Mouse (Mus musculus) lung, embryonic 16.5 days (tissue): ENCODE data around the gene Nol7. TPM values are rescaled to one million over a fixed set of nuclear protein-coding genes. Genes with fewer than 3 reads are reported as not detected.

Experiments used
- ATAC-seq: fragments of 200-750 bp; cut with Nextera tagmentation; 2 replicates; pipeline ENCODE4 v1.8.0; 2017; ENCODE audit warnings: low read depth, mild to moderate bottlenecking, moderate library complexity
- H3K27ac ChIP-seq: fragments of 300-500 bp; sonication (generic); 2 replicates; pipeline ENCODE4 v1.5.1; 2014; ENCODE audit warnings: mild to moderate bottlenecking, control low read depth, low read length
- H3K27me3 ChIP-seq: fragments of 300-500 bp; sonication (generic); 2 replicates; pipeline ENCODE4 v1.6.1; 2014; ENCODE audit warnings: low read depth, low read length, mixed read lengths; ENCODE audit not compliant: control insufficient read depth, insufficient read depth
- H3K36me3 ChIP-seq: fragments of 300-500 bp; sonication (generic); 2 replicates; pipeline ENCODE4 v1.6.1; 2014; ENCODE audit warnings: low read length; ENCODE audit not compliant: control insufficient read depth, insufficient read depth
- H3K4me1 ChIP-seq: fragments of 300-500 bp; sonication (generic); replicated peaks from 2 replicates; pipeline ENCODE4 v1.6.1; 2014; ENCODE audit warnings: low read length, mixed read lengths; ENCODE audit not compliant: control insufficient read depth, insufficient read depth
- H3K4me2 ChIP-seq: fragments of 300-500 bp; sonication (generic); 2 replicates; pipeline ENCODE4 v1.6.1; 2014; ENCODE audit warnings: low read depth, low read length, control low read depth
- H3K4me3 ChIP-seq: fragments of 300-500 bp; sonication (generic); 2 replicates; pipeline ENCODE4 v1.5.1; 2014; ENCODE audit warnings: mild to moderate bottlenecking, low read length, control low read depth
- H3K9ac ChIP-seq: fragments of 300-500 bp; sonication (generic); 2 replicates; pipeline ENCODE4 v1.6.1; 2014; ENCODE audit warnings: low read length, control low read depth
- H3K9me3 ChIP-seq: fragments of 300-500 bp; sonication (generic); 2 replicates; pipeline ENCODE4 v1.6.1; 2016; ENCODE audit warnings: low read length; ENCODE audit not compliant: control insufficient read depth
- WGBS: fragments of 180-500 bp; shearing (Covaris S2); extraction: QIAGEN DNeasy Blood & Tissue Kit; methylation state at CpG from one replicate; pipeline ENCODE4 v1.1.7; 2014; 5-methylcytosine and 5-hydroxymethylcytosine counted together
- polyA plus RNA-seq: library from polyadenylated mRNA; unstranded; fragments of >200 nt; fragmentation: Nextera tagmentation; extraction: Ambion mirVana; gene quantifications from 2 replicates; pipeline ENCODE4 v1.2.1, GENCODE M21; 2015

The Nol7 gene
- polyA plus RNA-seq, 1 experiment from 2014 or later, result 130 TPM

- H3K4me3 ChIP-seq, result no peak overlapping the region
- ATAC-seq, result no peak
- 74% methylated on average over 4 of the region's 4 CpGs for WGBS
Measured at GRCm38 (mm10) chr13:43445754-43446153, 47.6 kb downstream of the Nol7 start.

GRCm38 (mm10) chr13:43447721-43448120 lies 49.5 kb downstream of the Nol7 start:
- no peak for ATAC-seq
- 44% methylated on average over 3 of the region's 3 CpGs for WGBS
- H3K9me3 ChIP-seq, result no peaks in the 10 kb centered on the region
- no peak overlapping the region for H3K4me2 ChIP-seq
- H3K27ac ChIP-seq, result no peak overlapping the region
- no peaks in the 10 kb centered on the region for H3K27me3 ChIP-seq
- H3K36me3 ChIP-seq, result no peaks in the 10 kb centered on the region
- peaks cover 10% of the 10 kb centered on the region for H3K4me1 ChIP-seq
- H3K9ac ChIP-seq, result no peak overlapping the region
- no peak overlapping the region for H3K4me3 ChIP-seq

More at GRCm38 (mm10) chr13:43445754-43446153, 47.6 kb downstream of the Nol7 start:
- Histone ChIP-seq H3K4me1 (peaks cover 14% of the 10 kb centered on the region), H3K27me3 (no peaks in the 10 kb centered on the region), H3K4me2 (no peak overlapping the region), H3K27ac (no peak overlapping the region), H3K9me3 (no peaks in the 10 kb centered on the region), H3K9ac (no peak overlapping the region), H3K36me3 (no peaks in the 10 kb centered on the region)

GRCm38 (mm10) chr13:43450686-43451085 lies 52.5 kb downstream of the Nol7 start:
- H3K27me3 ChIP-seq, result no peaks in the 10 kb centered on the region
- H3K4me1 ChIP-seq, result peaks cover 10% of the 10 kb centered on the region; the same call in 1 of the 2 replicates
- WGBS, result 73% methylated on average over 3 of the region's 3 CpGs
- H3K4me2 ChIP-seq, result no peak overlapping the region
- H3K9me3 ChIP-seq, result no peaks in the 10 kb centered on the region
- no peak overlapping the region for H3K4me3 ChIP-seq
- H3K36me3 ChIP-seq, result no peaks in the 10 kb centered on the region
- no peak overlapping the region for H3K27ac ChIP-seq
- ATAC-seq, result no peak
- H3K9ac ChIP-seq, result no peak overlapping the region

GRCm38 (mm10) chr13:43452177-43452576 lies 54.0 kb downstream of the Nol7 start:
- Histone ChIP-seq H3K9ac (no peak overlapping the region), H3K27ac (no peak overlapping the region), H3K27me3 (no peaks in the 10 kb centered on the region), H3K9me3 (no peaks in the 10 kb centered on the region), H3K4me3 (no peak overlapping the region), H3K4me1 (peaks cover 6% of the 10 kb centered on the region; the same call in 1 of the 2 replicates), H3K4me2 (no peak overlapping the region), H3K36me3 (no peaks in the 10 kb centered on the region)
- WGBS, result 78% methylated on average over 2 of the region's 2 CpGs
- ATAC-seq, result no peak

DNA sequence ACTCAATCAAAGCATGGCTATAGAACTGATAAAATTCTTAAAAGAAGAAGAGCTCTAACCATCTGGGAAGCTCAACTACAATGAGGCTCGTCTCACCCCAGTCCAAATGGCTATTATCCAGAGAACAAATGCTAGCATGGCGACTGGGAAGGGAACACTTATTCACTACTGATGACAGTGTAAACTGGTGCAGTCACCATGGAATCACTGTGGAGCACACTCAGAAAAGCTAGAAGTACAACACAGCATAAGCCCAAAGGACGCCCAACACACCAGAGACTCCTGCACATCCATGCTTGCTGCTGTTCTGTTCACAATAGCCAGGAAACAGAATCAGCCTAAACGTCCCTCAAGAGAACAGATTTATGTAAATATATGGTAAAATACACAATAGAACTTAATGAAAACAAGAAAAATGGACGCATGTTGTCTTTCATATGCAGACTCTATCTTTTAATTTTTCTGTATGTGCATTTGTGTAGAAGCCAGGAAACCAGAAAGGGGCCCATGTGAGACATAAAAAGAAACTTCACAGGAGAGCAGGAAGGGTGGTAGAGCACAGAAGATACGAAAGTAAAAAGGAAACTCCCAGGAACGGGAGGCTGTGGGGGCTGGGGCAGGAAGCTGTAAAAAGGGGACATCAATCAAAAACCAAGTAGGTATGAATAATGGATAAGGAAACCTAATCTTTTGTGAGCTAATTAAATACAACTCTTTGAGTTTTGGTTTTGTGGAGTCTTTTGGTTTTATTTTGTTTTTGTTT lies 54.8 kb downstream of the Nol7 start:
- Histone ChIP-seq H3K9ac (no peak overlapping the region), H3K4me2 (peak overlapping the region; percentile 16; the same call in 1 of the 2 replicates), H3K27me3 (no peaks in the 10 kb centered on the region), H3K9me3 (no peaks in the 10 kb centered on the region), H3K4me1 (peaks cover 2% of the 10 kb centered on the region; the same call in 1 of the 2 replicates), H3K4me3 (no peak overlapping the region), H3K36me3 (no peaks in the 10 kb centered on the region), H3K27ac (peak overlapping the region; percentile 43)
- no peak for ATAC-seq
- WGBS, result 41% methylated on average over 7 of the region's 7 CpGs

DNA sequence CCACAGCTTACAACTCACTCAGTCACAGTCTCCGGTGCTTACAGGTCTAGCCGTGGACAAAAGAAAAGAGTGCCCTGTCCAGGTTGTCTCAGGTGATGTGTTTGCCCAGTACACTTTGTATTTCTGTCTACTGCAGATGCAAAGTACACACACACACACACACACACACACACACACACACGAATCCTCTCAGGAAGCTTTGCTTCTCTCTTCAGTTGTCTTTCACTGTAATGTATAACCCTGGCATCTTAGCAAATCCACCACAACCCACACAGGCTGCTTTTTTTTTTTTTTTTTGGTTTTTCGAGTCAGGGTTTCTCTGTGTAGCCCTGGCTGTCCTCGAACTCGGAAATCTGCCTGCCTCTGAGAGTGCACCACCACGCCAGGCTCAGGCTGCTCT lies 56.2 kb downstream of the Nol7 start:
- no peak overlapping the region for H3K4me3 ChIP-seq
- no peaks in the 10 kb centered on the region for H3K27me3 ChIP-seq
- H3K4me2 ChIP-seq, result no peak overlapping the region
- no peak overlapping the region for H3K27ac ChIP-seq
- H3K9me3 ChIP-seq, result no peaks in the 10 kb centered on the region
- WGBS, result 67% methylated on average over 7 of the region's 7 CpGs
- ATAC-seq, result no peak
- H3K9ac ChIP-seq, result no peak overlapping the region
- peaks cover 2% of the 10 kb centered on the region; the same call in 1 of the 2 replicates for H3K4me1 ChIP-seq
- no peaks in the 10 kb centered on the region for H3K36me3 ChIP-seq

Other genes with a start within 250 kb of the Nol7 start
- gene Tbc1d7, start 226.9 kb upstream of the Nol7 start, polyA plus RNA-seq, result 44.4 and 47.3 TPM in 2 replicates
- 0.89 and 1.2 TPM in 2 replicates for gene Gfod1, start 94.2 kb upstream of the Nol7 start, polyA plus RNA-seq
- gene Sirt5, start 32.9 kb upstream of the Nol7 start, polyA plus RNA-seq, result 22.3 and 24.9 TPM in 2 replicates
- gene Ranbp9, start 82.9 kb downstream of the Nol7 start, polyA plus RNA-seq, result 8.8 and 8.9 TPM in 2 replicates
- 15.9 and 16.4 TPM in 2 replicates for gene Mcur1, start 161.8 kb downstream of the Nol7 start, polyA plus RNA-seq
- gene Rnf182, start 217.3 kb downstream of the Nol7 start, polyA plus RNA-seq, result 3.6 and 4.3 TPM in 2 replicates